Mouse (Mus musculus) adrenal gland, adult 18-20 months (tissue): ENCODE measurements around the gene Gm26558. TPM values are rescaled to one million over a fixed set of nuclear protein-coding genes. Genes with fewer than 3 reads are reported as not detected.

Source experiments
- total RNA-seq, 2 experiments: library from RNA; stranded (reverse); gene quantifications; 1 replicate in 1 of 2; 2 replicates in 1 of 2; pipeline ENCODE4 v1.2.3; 2021

The Gm26558 gene
- total RNA-seq, 2 experiments from 2014 or later: 1.1 TPM; not detected in 1

Other genes with a start within 250 kb of the Gm26558 start
- gene Sp5, start 187.2 kb downstream of the Gm26558 start, total RNA-seq: 1 to 10 TPM; 2.0 to 2.6 TPM
- gene Erich2, start 153.3 kb downstream of the Gm26558 start, total RNA-seq: under 1 TPM in 1 of 2 experiments, not detected in 1; 0.23 TPM
- gene Gad1, start 109.0 kb downstream of the Gm26558 start, total RNA-seq: 1 to 10 TPM; 6.6 to 9.6 TPM
- gene Gorasp2, start 532 bp downstream of the Gm26558 start, total RNA-seq: 100 to 1,000 TPM in 1 of 2 experiments, 10 to 100 TPM in 1; 98.5 to 116 TPM
- gene Tlk1, start 163.6 kb upstream of the Gm26558 start, total RNA-seq: 10 to 100 TPM; 37.6 to 52.5 TPM